Mouse (Mus musculus): ENCODE data around the gene Hmx1.

The Hmx1 gene

DNA sequence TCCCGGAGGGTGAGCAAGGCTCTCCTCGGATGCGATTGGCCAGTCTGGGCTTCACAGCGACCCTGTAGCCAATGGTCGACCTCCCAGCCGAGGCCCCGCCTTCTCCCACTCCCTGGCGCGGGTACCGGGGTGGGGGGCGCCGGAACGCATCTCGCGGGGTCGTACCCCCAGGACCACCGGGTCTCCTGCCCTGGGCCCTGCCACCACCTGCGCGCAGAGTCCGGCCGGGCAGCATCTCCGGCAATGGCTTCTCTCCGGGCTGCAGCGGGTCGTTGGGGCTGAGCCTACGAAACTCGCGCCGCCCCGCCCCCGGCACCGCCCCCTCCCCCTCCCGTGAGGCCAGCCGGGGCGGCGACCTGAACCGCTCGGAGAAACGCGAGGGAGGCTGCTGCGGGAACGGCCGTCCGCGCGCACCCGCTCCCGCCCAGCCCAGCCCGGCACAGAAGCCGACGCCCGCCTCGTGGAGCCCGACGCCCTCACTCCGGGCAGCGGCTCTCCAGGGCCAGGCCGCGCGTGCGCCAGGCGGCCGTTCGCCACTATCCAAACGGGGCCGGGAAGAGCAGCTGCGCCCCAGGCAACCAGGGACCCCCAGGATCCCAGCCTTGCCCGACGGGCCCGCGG is at the start of gene Hmx1:
Gene Hmx1, plus strand, starts transcription at position 618 of the 621 bp plus-strand sequence.
- DNase-seq (ENCODE audit: low read depth, low spot score): no peak

DNA sequence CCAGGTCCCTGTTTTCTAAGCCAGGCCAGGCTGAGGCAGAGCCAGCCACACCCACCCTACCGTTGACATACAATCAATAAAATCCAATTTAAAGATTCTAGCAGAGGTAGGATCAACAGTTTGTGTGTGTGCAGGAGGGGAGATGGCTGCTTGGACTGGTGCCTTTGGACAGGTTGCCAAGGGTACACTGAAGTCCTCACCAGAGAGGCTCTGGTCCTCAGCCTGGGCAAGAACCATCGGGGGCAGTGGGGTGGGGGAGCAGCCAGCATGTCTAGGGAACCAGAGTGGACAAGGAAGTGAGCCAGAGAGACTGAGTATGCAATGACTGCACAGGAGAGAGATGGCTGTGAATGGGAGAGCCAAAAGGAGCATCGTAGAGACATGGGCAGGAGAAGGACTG is 43.8 kb upstream of the Hmx1 start:
- DNase-seq (ENCODE audit: low read depth, low spot score): no peak

DNA sequence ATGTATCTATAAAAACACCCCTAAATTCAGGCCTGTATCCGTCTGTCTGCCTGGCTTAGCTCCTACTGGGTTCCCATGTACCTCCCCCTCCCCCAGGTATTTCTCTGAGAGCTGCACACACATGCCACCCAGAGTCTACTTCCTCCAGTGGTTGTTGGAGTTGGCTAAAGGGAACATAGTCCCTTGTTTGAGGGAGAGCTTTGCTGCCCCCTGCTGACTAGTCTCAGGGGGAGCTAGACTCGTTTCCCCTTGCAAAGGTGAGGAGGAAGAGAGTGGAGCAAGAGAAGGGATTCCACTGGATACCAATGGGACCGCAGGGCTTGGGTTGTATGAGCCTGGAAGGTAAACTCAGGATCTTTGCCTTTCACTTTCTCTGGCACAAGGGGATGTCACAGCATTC is 40.1 kb upstream of the Hmx1 start:
- peak; percentile 77 for DNase-seq (ENCODE audit: low read depth, low spot score)

DNA sequence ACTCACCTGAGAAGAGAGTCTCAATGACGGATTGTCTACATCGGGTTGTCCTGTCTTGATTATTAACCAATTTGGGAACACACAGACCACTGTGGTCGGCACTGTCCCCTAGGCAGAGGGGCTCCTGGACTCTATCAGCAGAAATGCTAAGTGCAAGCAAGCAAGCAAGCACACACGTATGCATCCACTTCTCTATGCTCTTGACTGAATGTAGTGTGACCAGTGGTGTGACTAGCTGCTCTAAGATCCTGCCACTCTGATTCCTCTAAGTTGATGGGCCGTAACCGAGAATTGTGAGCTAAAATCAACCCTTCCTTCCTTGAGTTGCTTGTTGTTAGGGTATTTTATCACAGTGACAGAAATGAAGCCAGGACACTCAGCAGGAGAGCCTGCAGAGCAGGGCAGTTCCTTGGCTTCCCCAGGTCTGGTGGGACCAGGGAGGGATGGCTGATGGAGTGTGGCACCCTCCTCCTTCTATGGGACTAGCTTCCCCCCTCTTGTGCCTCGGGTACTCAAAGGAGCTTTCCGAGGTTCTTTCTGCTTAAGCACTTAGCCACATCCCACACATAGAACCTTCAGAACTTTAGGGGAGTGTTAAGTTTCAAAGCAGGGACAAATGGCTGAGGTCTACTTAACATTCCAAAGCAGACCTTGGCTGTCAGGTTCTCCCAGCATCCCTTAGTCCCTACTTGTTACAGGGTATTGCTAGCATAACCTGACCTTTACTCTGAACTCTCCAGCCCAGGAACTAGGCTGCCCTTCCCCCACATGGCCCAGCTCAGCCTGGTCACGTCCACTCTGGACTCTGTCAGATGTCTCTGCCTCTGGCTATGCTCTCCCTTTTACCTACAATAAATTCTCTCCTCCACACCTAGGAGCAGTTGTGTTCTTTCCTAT is 31.1 kb upstream of the Hmx1 start:
- DNase-seq (ENCODE audit: low read depth, low spot score): no peak

DNA sequence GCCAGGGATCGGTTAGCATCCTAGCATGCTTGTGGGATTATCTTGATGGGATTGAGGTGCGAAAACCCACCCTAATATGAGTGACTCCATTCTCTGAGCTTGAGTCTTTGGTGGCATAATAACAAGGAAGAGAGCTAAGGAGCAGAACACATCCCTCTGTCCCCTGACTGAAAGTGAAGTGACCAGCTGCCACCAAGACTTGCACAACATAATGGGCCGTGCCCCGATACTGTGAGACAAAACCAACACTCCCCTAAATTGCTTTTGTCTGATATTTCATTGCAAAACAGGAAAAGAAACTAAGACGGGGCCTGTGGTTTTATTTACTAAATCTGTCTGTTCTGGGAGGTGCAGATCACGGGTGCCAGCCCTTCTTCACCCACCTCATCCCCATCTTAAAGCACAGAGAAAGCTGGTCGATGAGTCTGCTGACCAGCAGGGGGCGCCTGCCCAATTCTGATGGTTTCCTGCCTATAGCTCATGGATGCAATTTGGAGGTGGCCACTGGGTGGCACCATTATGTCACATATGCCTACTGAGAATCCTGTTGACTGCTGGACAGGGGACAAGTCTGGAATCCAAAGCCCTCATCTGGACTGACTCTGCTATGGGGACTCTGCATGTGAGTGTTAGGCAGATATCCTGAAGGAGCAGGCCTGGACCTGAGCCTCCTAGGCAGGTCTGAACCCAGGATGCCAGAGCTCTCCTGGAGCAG is 27.2 kb upstream of the Hmx1 start:
- peak; percentile 98 for DNase-seq (ENCODE audit: low read depth, low spot score)

DNA sequence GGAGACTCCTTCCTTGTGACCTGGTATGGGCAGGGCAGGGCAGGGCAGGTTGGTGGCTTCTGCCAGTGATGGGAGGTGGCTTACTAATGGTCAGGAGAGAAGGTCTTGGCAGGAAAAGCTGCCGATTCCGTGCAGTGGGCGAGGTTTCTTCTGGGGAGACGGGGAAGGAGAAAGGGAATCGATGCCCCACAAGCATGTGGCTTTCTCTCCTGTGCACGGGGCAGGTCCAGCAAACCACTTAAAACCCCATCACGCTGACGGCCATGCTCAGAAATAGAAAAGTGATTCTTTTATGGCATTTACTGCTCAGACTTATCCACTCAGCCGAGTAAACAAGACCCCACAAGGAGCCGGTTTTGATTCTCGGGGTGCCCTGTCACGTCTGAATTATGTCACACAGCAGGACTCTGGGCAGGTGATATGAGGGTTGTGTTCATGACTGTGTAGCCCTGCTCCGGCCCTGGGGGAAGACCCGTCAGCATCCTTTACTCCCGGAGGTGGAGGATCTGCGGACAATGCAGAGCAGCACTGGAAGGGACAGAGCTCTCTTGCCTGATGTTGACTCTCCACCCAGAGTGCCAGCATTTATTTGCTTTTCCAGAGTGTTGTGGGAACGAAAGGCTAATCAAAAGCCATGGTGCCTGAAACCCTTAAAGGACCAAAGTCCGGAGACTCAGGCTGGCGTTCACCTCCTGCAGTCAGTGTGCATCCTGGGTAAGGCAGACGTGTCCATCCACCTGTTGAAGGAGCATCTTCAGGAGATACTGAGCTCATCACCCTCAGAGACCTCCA is 22.5 kb upstream of the Hmx1 start:
- DNase-seq (ENCODE audit: low read depth, low spot score): no peak

DNA sequence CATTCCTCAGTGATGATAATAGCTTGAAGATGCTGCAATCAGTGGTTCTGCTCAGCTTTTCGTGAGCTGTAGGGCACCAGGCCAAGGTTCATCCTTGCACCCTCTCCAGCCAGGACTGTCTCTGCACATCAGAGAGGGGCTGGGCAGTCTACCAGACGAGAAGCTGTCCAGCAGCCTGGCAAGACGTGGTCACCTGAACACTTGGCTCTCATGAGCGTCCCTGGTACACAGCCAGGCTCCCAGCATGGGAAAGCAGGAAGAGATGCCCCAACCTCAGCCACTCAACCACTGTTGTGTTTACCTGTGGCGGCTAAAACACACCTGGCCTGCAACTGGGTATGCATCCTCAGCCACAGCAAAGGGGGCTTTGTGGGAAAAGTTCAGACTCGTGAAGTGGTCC is 20.0 kb upstream of the Hmx1 start:
- no peak for DNase-seq (ENCODE audit: low read depth, low spot score)

DNA sequence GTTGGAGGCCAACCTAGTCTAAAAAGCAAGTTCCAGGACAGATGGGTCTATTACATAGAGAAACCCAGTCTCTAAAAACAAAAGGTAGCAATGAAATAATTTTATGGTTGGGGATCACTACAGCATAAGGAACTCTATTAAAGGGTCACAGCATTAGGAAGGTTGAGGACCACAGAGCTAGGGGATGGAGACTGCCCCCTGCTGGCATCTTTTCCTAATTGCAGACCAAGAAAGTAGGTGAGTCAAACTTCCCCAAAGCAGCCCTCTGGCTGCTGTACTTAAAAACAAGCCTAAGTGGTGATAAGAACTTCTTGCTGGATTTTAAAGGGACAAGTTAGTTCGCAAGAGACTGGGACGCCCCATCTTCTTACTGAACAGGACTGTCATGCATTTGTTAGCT is 9.8 kb upstream of the Hmx1 start:
- DNase-seq (ENCODE audit: low read depth, low spot score): peak; percentile 27

DNA sequence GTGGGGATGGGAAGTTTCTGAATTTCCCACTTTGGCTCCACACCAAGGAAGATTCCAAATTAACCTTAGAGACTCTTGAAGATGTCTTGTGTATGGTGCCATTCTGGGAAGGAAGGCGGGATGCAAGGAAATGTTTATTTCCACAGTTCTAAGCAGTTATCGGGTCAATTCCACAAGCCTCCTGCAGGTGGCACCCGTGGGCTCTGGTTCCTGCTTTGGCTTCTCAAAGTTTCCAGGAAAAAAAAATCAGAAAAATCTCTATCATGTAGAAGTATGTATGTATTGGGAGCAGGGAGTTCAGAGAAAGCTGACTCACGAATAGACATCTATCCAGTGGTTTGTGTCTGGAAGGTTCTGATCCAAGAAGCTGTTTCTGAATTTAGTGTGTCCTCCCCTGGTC is 9.1 kb upstream of the Hmx1 start:
- DNase-seq (ENCODE audit: low read depth, low spot score): peak; percentile 81

DNA sequence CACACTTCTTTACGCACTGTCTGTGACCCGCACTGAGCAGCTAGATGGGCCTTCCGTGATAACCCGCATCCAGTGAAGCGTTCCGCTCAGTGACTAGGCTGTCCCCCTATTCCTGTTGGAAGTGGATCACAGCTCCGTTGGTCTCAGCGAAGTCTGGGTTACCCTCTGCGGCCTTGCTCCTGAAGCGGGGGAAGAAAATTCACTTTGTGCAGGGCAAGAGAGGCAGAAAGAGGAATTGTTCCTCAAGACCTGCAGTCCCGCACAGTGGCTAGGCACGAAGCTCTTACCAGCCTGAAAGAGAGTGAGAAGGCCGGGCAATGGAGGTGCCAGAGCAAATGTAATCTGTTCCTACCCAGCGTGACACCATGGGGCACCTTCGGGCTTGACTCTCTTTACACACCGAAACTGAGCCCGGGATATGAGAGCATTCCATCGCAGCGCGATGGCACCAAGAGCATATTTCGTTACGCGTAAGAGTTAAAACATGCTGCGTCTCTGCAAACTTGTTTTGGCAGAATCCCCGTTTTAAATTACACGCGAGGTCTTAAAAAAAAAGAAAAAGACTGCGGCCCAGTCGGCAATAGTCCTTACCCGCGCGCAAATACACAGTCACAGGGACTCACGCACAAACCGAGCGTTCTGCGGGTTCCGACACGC is 946 bp upstream of the Hmx1 start:
- no peak for DNase-seq (ENCODE audit: low read depth, low spot score)

DNA sequence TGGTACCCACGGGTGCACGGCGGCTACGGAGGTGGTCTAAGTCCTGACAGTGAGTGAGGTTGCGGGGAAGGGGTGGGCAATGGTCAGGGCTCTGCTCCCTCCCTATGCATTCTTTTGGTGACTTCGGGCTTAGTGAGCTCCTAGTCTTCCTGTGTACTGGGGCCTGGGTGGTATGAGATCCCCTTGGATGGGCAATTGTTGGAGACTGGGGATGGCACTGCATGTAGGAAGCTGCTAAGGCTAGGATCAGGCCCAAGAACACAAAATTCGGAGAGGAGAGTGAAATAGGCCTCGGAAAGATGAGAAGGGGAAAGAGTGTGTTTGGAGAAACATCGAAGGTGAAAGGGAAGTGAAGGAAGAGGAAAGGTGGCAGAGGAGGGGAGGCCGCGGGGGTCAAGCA is 533 bp downstream of the Hmx1 start:
- DNase-seq (ENCODE audit: low read depth, low spot score): no peak

DNA sequence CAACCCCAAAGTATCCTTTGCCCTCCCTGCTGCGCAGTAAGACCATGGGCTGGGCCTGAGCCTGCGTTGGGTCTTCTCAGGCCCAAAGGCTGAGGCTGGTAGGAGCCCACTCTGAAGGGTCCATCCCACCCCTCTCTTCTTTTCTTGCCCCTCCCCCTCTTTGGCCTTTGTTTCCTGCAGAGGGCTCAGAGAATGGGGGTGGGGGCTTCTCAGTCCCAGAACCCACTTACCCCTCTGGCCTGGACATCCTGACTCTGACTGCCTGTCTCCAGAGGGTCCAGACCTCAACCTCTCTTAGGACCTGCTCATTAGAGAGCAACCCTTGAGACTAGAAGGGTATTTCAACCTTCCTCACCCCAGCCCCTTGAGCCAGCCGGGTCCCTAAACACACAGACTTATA is 1.0 kb downstream of the Hmx1 start:
- DNase-seq (ENCODE audit: low read depth, low spot score): no peak

DNA sequence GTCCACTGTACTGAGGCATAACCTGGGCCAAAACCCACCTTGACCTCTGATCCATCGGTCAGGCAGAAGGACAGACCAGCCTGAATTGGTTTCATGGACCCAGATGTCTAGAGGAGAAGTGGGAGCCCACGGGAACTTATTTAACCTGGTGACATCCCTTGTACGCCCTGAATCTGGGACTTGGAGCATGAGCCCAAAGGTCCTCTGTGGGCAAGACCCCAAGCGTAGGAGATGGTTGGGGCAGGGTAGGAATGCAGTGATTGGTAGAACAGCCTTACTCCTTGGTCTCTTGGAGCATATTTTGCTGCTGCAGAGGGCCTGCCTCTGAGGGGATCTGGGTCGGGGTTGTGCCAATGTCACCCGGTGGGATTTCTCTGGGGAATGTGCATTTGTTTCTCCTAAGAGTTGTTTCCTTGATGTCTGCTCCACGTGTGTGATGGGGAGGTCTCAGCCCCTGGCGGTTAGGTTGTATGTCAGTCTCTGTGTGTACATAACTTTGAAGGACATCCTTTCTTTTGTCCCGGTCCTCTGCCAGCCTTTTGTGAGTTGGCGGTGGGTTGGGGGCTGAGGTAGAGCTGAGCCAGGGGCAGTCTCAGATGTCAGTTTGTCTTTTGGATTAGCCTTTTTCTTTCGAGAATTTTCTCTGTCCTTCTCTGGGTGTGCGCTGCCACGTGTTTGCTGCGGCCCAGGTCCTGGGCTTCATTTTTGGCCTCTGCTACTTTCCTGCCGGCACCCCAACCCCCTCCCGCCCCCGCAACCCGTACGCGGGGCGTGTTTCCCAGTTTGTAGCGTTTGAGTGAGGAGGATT is 2.1 kb downstream of the Hmx1 start:
- DNase-seq (ENCODE audit: low read depth, low spot score): no peak

DNA sequence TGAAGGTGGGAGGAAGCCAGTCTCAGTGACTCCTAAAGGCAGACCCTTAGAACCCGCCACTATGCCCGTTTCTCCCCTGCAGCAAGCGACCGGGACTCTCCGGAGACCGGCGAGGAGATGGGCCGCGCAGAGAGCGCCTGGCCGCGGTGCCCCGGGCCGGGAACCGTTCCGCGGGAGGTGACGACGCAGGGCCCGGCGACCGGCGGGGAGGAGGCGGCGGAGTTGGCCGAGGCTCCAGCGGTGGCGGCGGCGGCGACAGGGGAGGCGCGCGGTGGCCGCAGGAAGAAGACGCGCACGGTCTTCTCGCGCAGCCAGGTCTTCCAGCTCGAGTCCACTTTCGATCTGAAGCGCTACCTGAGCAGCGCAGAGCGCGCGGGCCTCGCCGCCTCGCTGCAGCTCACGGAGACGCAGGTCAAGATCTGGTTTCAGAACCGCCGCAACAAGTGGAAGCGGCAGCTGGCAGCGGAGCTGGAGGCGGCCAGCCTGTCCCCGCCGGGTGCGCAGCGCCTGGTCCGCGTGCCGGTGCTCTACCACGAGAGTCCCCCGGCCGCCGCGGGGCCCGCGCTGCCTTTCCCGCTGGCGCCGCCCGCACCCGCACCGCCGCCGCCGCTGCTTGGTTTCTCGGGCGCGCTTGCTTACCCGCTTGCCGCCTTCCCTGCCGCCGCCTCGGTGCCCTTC is 2.9 kb downstream of the Hmx1 start:
- DNase-seq (ENCODE audit: low read depth, low spot score): no peak

DNA sequence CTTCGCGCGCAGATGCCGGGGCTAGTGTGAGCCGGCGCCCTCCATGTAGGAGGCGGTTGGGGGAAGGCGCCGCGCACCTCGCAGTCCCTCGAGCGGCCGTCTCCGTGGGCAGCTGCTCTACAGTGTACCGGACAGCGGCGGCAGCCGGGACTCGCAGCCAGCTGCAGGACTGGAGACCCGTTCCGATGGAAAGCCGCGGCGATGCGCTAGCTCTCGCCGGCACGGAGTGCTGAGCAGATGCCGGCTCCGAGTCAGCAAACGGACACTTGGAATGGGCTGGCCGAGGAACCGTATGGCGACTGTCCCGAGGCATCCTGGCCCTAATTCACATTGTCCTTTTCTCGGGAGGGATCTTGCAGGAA is 3.4 kb downstream of the Hmx1 start:
- DNase-seq (ENCODE audit: low read depth, low spot score): no peak

DNA sequence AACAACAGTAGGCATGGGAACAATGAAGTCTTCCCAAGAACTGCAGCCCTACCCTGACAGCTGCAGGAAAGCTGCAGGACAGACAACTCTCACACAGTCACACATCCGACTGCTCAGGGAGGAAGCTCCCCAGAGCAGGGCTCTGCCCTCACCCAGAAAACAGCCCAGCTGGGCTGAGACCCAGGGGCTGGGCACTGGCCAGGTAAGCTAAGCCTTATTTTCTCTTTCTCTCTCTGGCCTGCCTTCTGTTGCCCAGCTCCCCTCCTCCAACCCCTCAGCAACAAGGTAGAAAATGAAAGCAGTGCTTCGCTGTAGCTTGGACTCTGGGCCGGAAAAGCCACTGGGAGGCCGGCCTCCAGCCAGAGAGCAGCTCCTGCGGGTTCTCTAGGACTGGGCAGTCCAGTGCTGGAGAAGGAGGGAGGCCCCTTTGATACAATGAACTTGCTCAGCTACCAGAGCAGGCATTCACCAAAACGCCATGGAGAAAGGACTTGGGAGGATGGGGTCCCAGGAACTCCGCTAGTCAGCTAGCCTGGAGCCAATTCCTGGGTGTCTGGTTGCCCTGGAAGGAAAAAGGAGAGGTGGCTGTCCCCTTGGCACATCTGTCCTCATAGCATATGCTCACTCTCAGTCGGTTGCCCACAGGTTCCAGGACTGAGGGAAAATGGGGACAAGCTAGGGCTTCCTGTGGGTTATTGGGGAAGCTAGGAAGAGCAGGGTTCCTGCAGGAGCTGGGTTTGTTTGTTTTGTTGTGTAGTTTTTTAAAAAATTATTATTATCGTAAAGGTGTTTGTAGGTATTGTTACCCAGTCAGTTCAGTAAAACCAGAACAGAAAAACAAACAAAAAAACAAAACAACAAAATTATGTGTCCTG is 6.9 kb downstream of the Hmx1 start:
- DNase-seq (ENCODE audit: low read depth, low spot score): no peak

DNA sequence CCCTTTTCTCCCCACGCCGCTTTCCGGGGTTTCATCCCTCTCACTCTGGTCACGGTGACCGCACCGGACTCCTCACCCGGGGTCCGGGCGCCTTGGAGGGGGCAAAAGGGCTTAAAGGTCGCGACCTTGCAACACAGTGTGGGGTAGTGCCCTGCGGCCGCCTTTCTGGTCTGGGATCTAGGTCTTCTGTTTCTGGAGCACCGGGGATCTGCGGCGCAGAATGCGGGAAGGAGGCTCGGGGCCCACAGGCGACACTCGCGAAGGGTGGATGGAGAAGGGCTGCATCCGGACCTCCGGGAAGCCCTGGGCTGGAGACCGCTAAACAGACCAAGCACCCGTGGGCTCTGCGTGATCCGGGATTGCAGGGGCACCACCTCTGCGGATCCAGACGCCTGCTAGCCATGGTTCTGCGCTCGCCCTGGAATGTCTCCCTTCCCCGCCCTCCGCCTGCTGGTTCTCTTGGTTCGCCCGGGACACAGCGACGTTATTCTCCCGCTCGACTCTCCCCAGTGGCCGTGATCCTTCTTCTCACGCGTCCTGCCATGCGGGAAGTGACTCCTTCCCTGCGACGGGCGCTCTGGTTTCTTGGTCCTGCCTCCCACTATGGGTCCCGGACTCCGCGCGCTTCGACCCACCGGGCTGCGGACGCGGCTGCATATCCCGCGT is 8.2 kb downstream of the Hmx1 start:
- DNase-seq (ENCODE audit: low read depth, low spot score): no peak

DNA sequence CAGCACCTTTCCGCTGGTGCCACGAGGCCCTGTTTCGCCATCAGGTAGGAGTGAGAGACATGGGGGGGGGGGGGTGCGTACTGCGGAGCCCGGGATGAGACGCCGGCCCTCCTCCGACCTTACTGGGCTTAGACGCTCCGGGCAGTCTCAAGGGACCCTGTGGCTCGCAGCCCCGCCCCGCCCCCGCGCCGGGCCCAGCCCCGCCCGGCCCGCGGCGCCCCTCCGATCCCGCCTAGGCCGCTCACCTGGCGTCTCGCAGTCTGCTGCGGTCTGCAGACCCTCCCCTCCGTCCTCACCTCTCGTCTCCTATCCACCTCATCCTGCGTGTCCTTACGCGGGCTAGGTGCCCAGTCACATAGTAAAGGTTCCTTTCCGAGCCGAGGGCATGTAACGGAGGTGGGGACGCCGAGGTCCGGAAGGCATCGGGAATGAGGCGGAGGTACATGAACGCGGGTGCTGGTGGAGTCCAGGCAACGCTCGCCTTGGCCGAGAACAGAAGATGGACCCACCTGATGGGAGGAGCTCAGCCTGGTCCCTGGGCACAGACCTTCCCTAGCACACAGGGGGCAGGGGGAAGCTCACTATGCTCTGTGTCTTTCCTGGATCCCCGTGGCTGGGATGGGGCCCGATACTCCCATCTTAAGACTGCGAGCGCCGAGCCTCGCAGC is 8.9 kb downstream of the Hmx1 start:
- no peak for DNase-seq (ENCODE audit: low read depth, low spot score)

Measured in 3T3-L1 (cell line).